Mouse (Mus musculus): ENCODE results near the gene Wwtr1. TPM values are rescaled to one million over a fixed set of nuclear protein-coding genes. Genes with fewer than 3 reads are reported as not detected.

Gene Wwtr1
- polyA plus RNA-seq, 1 experiment from 2014 or later: 11.9 TPM

- no peaks in the 10 kb centered on the region; the same call in 1 of the 2 replicates for H3K36me3 ChIP-seq (ENCODE audit: control insufficient read depth, insufficient read depth, low read length)
- H3K27me3 ChIP-seq (ENCODE audit: control insufficient read depth, insufficient read depth, low read length): no peaks in the 10 kb centered on the region
- H3K27ac ChIP-seq (ENCODE audit: low read depth, low read length): no peak overlapping the region
- 91% methylated on average over 9 of the region's 9 CpGs for WGBS
- H3K4me2 ChIP-seq (ENCODE audit: low read depth): no peak overlapping the region
- no peaks in the 10 kb centered on the region for H3K4me1 ChIP-seq (ENCODE audit: control insufficient read depth, insufficient read depth, low read length)
- H3K4me3 ChIP-seq (ENCODE audit: low read depth, low read length): no peak overlapping the region
- no peaks in the 10 kb centered on the region for H3K9me3 ChIP-seq (ENCODE audit: control insufficient read depth, low read length)
- H3K9ac ChIP-seq (ENCODE audit: low read length): no peak overlapping the region
- DNase-seq (ENCODE audit: low spot score): no peak
- ATAC-seq (ENCODE audit: insufficient read depth, low FRiP score, low TSS enrichment): no peak
Observed at GRCm38 (mm10) chr3:57533876-57534275, 41.8 kb downstream of the Wwtr1 start.

GRCm38 (mm10) chr3:57532991-57533725 lies 42.6 kb downstream of the Wwtr1 start:
- no peaks in the 10 kb centered on the region; the same call in 1 of the 2 replicates for H3K36me3 ChIP-seq (ENCODE audit: control insufficient read depth, insufficient read depth, low read length)
- H3K27me3 ChIP-seq (ENCODE audit: control insufficient read depth, insufficient read depth, low read length): no peaks in the 10 kb centered on the region
- no peak overlapping the region for H3K27ac ChIP-seq (ENCODE audit: low read depth, low read length)
- H3K4me1 ChIP-seq (ENCODE audit: control insufficient read depth, insufficient read depth, low read length): no peaks in the 10 kb centered on the region
- ATAC-seq (ENCODE audit: insufficient read depth, low FRiP score, low TSS enrichment) (no peak), DNase-seq (ENCODE audit: low spot score) (no peak)
- no peak overlapping the region for H3K9ac ChIP-seq (ENCODE audit: low read length)
- no peak overlapping the region for H3K4me2 ChIP-seq (ENCODE audit: low read depth)
- no peaks in the 10 kb centered on the region for H3K9me3 ChIP-seq (ENCODE audit: control insufficient read depth, low read length)
- no peak overlapping the region for H3K4me3 ChIP-seq (ENCODE audit: low read depth, low read length)
- WGBS: 91% methylated on average over 9 of the region's 9 CpGs

GRCm38 (mm10) chr3:57530836-57531235 lies 44.9 kb downstream of the Wwtr1 start:
- ATAC-seq (ENCODE audit: insufficient read depth, low FRiP score, low TSS enrichment) (no peak), DNase-seq (ENCODE audit: low spot score) (no peak)
- Histone ChIP-seq H3K36me3 (ENCODE audit: control insufficient read depth, insufficient read depth, low read length) (no peaks in the 10 kb centered on the region; the same call in 1 of the 2 replicates), H3K4me3 (ENCODE audit: low read depth, low read length) (no peak overlapping the region), H3K9ac (ENCODE audit: low read length) (no peak overlapping the region), H3K9me3 (ENCODE audit: control insufficient read depth, low read length) (no peaks in the 10 kb centered on the region), H3K4me2 (ENCODE audit: low read depth) (no peak overlapping the region), H3K27me3 (ENCODE audit: control insufficient read depth, insufficient read depth, low read length) (no peaks in the 10 kb centered on the region), H3K27ac (ENCODE audit: low read depth, low read length) (no peak overlapping the region), H3K4me1 (ENCODE audit: control insufficient read depth, insufficient read depth, low read length) (no peaks in the 10 kb centered on the region)
- 70% methylated on average over 1 of the region's 1 CpGs for WGBS

- no peaks in the 10 kb centered on the region for H3K27me3 ChIP-seq (ENCODE audit: control insufficient read depth, insufficient read depth, low read length)
- H3K4me1 ChIP-seq (ENCODE audit: control insufficient read depth, insufficient read depth, low read length): no peaks in the 10 kb centered on the region
- 91% methylated on average over 4 of the region's 4 CpGs for WGBS
- H3K9me3 ChIP-seq (ENCODE audit: control insufficient read depth, low read length): no peaks in the 10 kb centered on the region
- H3K36me3 ChIP-seq (ENCODE audit: control insufficient read depth, insufficient read depth, low read length): no peaks in the 10 kb centered on the region; the same call in 1 of the 2 replicates
- no peak overlapping the region for H3K9ac ChIP-seq (ENCODE audit: low read length)
- H3K27ac ChIP-seq (ENCODE audit: low read depth, low read length): no peak overlapping the region
- DNase-seq (ENCODE audit: low spot score) (no peak), ATAC-seq (ENCODE audit: insufficient read depth, low FRiP score, low TSS enrichment) (no peak)
- no peak overlapping the region for H3K4me3 ChIP-seq (ENCODE audit: low read depth, low read length)
- no peak overlapping the region for H3K4me2 ChIP-seq (ENCODE audit: low read depth)
Observed at GRCm38 (mm10) chr3:57530221-57530620, 45.5 kb downstream of the Wwtr1 start.

- H3K9ac ChIP-seq (ENCODE audit: low read length): no peak overlapping the region
- H3K4me3 ChIP-seq (ENCODE audit: low read depth, low read length): no peak overlapping the region
- DNase-seq (ENCODE audit: low spot score) (no peak), ATAC-seq (ENCODE audit: insufficient read depth, low FRiP score, low TSS enrichment) (no peak)
- H3K27ac ChIP-seq (ENCODE audit: low read depth, low read length): no peak overlapping the region
- no peak overlapping the region for H3K4me2 ChIP-seq (ENCODE audit: low read depth)
- no peaks in the 10 kb centered on the region for H3K27me3 ChIP-seq (ENCODE audit: control insufficient read depth, insufficient read depth, low read length)
- no peaks in the 10 kb centered on the region for H3K9me3 ChIP-seq (ENCODE audit: control insufficient read depth, low read length)
- no peaks in the 10 kb centered on the region for H3K36me3 ChIP-seq (ENCODE audit: control insufficient read depth, insufficient read depth, low read length)
- H3K4me1 ChIP-seq (ENCODE audit: control insufficient read depth, insufficient read depth, low read length): no peaks in the 10 kb centered on the region
Observed at GRCm38 (mm10) chr3:57527154-57527553, 48.6 kb downstream of the Wwtr1 start.

- no peaks in the 10 kb centered on the region for H3K4me1 ChIP-seq (ENCODE audit: control insufficient read depth, insufficient read depth, low read length)
- H3K4me3 ChIP-seq (ENCODE audit: low read depth, low read length): no peak overlapping the region
- no peak overlapping the region for H3K27ac ChIP-seq (ENCODE audit: low read depth, low read length)
- no peaks in the 10 kb centered on the region for H3K9me3 ChIP-seq (ENCODE audit: control insufficient read depth, low read length)
- H3K4me2 ChIP-seq (ENCODE audit: low read depth): no peak overlapping the region
- H3K27me3 ChIP-seq (ENCODE audit: control insufficient read depth, insufficient read depth, low read length): no peaks in the 10 kb centered on the region
- DNase-seq (ENCODE audit: low spot score): no peak
- no peak overlapping the region for H3K9ac ChIP-seq (ENCODE audit: low read length)
- ATAC-seq (ENCODE audit: insufficient read depth, low FRiP score, low TSS enrichment): no peak
- 96% methylated on average over 5 of the region's 5 CpGs for WGBS
- H3K36me3 ChIP-seq (ENCODE audit: control insufficient read depth, insufficient read depth, low read length): no peaks in the 10 kb centered on the region
Observed at GRCm38 (mm10) chr3:57523093-57523492, 52.6 kb downstream of the Wwtr1 start.

- DNase-seq (ENCODE audit: low spot score): no peak
- no peak for ATAC-seq (ENCODE audit: insufficient read depth, low FRiP score, low TSS enrichment)
- H3K27ac ChIP-seq (ENCODE audit: low read depth, low read length): no peak overlapping the region
- H3K27me3 ChIP-seq (ENCODE audit: control insufficient read depth, insufficient read depth, low read length): no peaks in the 10 kb centered on the region
- no peak overlapping the region for H3K4me3 ChIP-seq (ENCODE audit: low read depth, low read length)
- H3K36me3 ChIP-seq (ENCODE audit: control insufficient read depth, insufficient read depth, low read length): no peaks in the 10 kb centered on the region
- no peaks in the 10 kb centered on the region for H3K9me3 ChIP-seq (ENCODE audit: control insufficient read depth, low read length)
- H3K4me1 ChIP-seq (ENCODE audit: control insufficient read depth, insufficient read depth, low read length): no peaks in the 10 kb centered on the region
- 93% methylated on average over 4 of the region's 4 CpGs for WGBS
- H3K4me2 ChIP-seq (ENCODE audit: low read depth): no peak overlapping the region
- H3K9ac ChIP-seq (ENCODE audit: low read length): no peak overlapping the region
Observed at GRCm38 (mm10) chr3:57521876-57522275, 53.8 kb downstream of the Wwtr1 start.

- Histone ChIP-seq H3K27ac (ENCODE audit: low read depth, low read length) (no peak overlapping the region), H3K9ac (ENCODE audit: low read length) (no peak overlapping the region), H3K4me1 (ENCODE audit: control insufficient read depth, insufficient read depth, low read length) (no peaks in the 10 kb centered on the region), H3K9me3 (ENCODE audit: control insufficient read depth, low read length) (no peaks in the 10 kb centered on the region), H3K4me3 (ENCODE audit: low read depth, low read length) (no peak overlapping the region), H3K27me3 (ENCODE audit: control insufficient read depth, insufficient read depth, low read length) (no peaks in the 10 kb centered on the region), H3K36me3 (ENCODE audit: control insufficient read depth, insufficient read depth, low read length) (no peaks in the 10 kb centered on the region), H3K4me2 (ENCODE audit: low read depth) (no peak overlapping the region)
- DNase-seq (ENCODE audit: low spot score) (no peak), ATAC-seq (ENCODE audit: insufficient read depth, low FRiP score, low TSS enrichment) (no peak)
- 91% methylated on average over 7 of the region's 7 CpGs for WGBS
Observed at GRCm38 (mm10) chr3:57519995-57520394, 55.7 kb downstream of the Wwtr1 start.

- Histone ChIP-seq H3K9me3 (ENCODE audit: control insufficient read depth, low read length) (no peaks in the 10 kb centered on the region), H3K4me2 (ENCODE audit: low read depth) (no peak overlapping the region), H3K4me1 (ENCODE audit: control insufficient read depth, insufficient read depth, low read length) (no peaks in the 10 kb centered on the region), H3K27ac (ENCODE audit: low read depth, low read length) (no peak overlapping the region), H3K4me3 (ENCODE audit: low read depth, low read length) (no peak overlapping the region), H3K36me3 (ENCODE audit: control insufficient read depth, insufficient read depth, low read length) (no peaks in the 10 kb centered on the region), H3K9ac (ENCODE audit: low read length) (no peak overlapping the region), H3K27me3 (ENCODE audit: control insufficient read depth, insufficient read depth, low read length) (no peaks in the 10 kb centered on the region)
- no peak for DNase-seq (ENCODE audit: low spot score)
- WGBS: 78% methylated on average over 4 of the region's 4 CpGs
- no peak for ATAC-seq (ENCODE audit: insufficient read depth, low FRiP score, low TSS enrichment)
Observed at GRCm38 (mm10) chr3:57516146-57516545, 59.6 kb downstream of the Wwtr1 start.
